Mouse (Mus musculus): Measurements from ENCODE around the gene Ccdc34. TPM values are rescaled to one million over a fixed set of nuclear protein-coding genes. Genes with fewer than 3 reads are reported as not detected.
"Not testable (repeated sequence)": the region's sequence is repeated elsewhere in the genome, so short reads cannot be mapped to it uniquely, and the experiment has no call there.

Gene Ccdc34
- polyA plus RNA-seq, 1 experiment from 2014 or later = 33.5 TPM

- no peak overlapping the region for H3K9ac ChIP-seq (replicated peaks; ENCODE audit: low read depth, low read length)
- H3K4me3 ChIP-seq (replicated peaks; ENCODE audit: low read length) = no peak overlapping the region
- no peak overlapping the region for H3K27ac ChIP-seq (ENCODE audit: low read length)
- H3K27me3 ChIP-seq (replicated peaks; ENCODE audit: control insufficient read depth, insufficient read depth, low read length) = 0 out of 2 replicates have a peak, but pooled peaks cover 2% of the 10 kb centered on the region
- no peak overlapping the region for H3K4me2 ChIP-seq (ENCODE audit: low read length)
- H3K4me1 ChIP-seq (replicated peaks; ENCODE audit: control insufficient read depth, insufficient read depth, low read length) = no peaks in the 10 kb centered on the region
- H3K36me3 ChIP-seq (ENCODE audit: control insufficient read depth, insufficient read depth) = no peaks in the 10 kb centered on the region
- 54% methylated on average over 3 of the region's 3 CpGs for WGBS
- no peaks in the 10 kb centered on the region for H3K9me3 ChIP-seq (ENCODE audit: control insufficient read depth, low read length)
- no peak for ATAC-seq
Observed at GRCm38 (mm10) chr2:110085701-110086143, 68.1 kb downstream of the Ccdc34 start.

DNA sequence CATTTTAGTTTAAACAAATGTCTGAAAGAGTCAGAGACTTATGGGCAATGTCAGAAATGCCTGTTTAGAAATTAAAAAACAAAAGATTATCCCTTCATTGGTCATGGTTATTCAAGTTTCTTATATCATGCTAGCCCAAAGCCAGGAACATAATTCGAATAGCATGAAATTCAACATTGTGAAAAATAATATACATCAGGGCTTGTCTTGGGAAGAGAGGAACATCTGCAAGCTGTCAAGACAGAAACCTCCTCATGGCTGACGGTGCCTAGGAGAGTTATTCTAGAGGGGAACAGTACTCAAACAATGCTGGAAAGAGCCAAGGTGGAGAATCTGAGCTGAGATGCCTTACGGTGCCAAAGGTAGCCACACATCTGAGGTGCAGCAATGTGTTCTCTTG, 96.5 kb downstream of the Ccdc34 start:
- 88% methylated on average over 3 of the region's 3 CpGs for WGBS
- H3K27ac ChIP-seq (ENCODE audit: low read length) = no peak overlapping the region
- ATAC-seq = no peak

GRCm38 (mm10) chr2:110129396-110129795, 111.8 kb downstream of the Ccdc34 start:
- Histone ChIP-seq H3K4me2 (ENCODE audit: low read length) (no peak overlapping the region), H3K27ac (ENCODE audit: low read length) (no peak overlapping the region), H3K4me1 (replicated peaks; ENCODE audit: control insufficient read depth, insufficient read depth, low read length) (no peaks in the 10 kb centered on the region), H3K4me3 (replicated peaks; ENCODE audit: low read length) (no peak overlapping the region), H3K9ac (replicated peaks; ENCODE audit: low read depth, low read length) (no peak overlapping the region), H3K27me3 (replicated peaks; ENCODE audit: control insufficient read depth, insufficient read depth, low read length) (no peaks in the 10 kb centered on the region), H3K36me3 (ENCODE audit: control insufficient read depth, insufficient read depth) (no peaks in the 10 kb centered on the region), H3K9me3 (ENCODE audit: control insufficient read depth, low read length) (no peaks in the 10 kb centered on the region)
- no peak for ATAC-seq
- WGBS = 91% methylated on average over 2 of the region's 2 CpGs

More for the DNA sequence above, 96.5 kb downstream of the Ccdc34 start:
- Histone ChIP-seq H3K4me1 (replicated peaks; ENCODE audit: control insufficient read depth, insufficient read depth, low read length) (no peaks in the 10 kb centered on the region), H3K4me3 (replicated peaks; ENCODE audit: low read length) (no peak overlapping the region), H3K9me3 (ENCODE audit: control insufficient read depth, low read length) (no peaks in the 10 kb centered on the region), H3K4me2 (ENCODE audit: low read length) (no peak overlapping the region), H3K36me3 (ENCODE audit: control insufficient read depth, insufficient read depth) (no peaks in the 10 kb centered on the region), H3K27me3 (replicated peaks; ENCODE audit: control insufficient read depth, insufficient read depth, low read length) (no peaks in the 10 kb centered on the region), H3K9ac (replicated peaks; ENCODE audit: low read depth, low read length) (no peak overlapping the region)

- Histone ChIP-seq H3K27me3 (replicated peaks; ENCODE audit: control insufficient read depth, insufficient read depth, low read length) (no peaks in the 10 kb centered on the region), H3K9ac (replicated peaks; ENCODE audit: low read depth, low read length) (no peak overlapping the region), H3K27ac (ENCODE audit: low read length) (no peak overlapping the region), H3K4me2 (ENCODE audit: low read length) (no peak overlapping the region), H3K9me3 (ENCODE audit: control insufficient read depth, low read length) (no peaks in the 10 kb centered on the region), H3K36me3 (ENCODE audit: control insufficient read depth, insufficient read depth) (no peaks in the 10 kb centered on the region), H3K4me3 (replicated peaks; ENCODE audit: low read length) (no peak overlapping the region), H3K4me1 (replicated peaks; ENCODE audit: control insufficient read depth, insufficient read depth, low read length) (no peaks in the 10 kb centered on the region)
- 66% methylated on average over 2 of the region's 2 CpGs for whole genome bisulfite sequencing
- no peak for ATAC-seq
Observed at GRCm38 (mm10) chr2:110131573-110131972, 114.0 kb downstream of the Ccdc34 start.

DNA sequence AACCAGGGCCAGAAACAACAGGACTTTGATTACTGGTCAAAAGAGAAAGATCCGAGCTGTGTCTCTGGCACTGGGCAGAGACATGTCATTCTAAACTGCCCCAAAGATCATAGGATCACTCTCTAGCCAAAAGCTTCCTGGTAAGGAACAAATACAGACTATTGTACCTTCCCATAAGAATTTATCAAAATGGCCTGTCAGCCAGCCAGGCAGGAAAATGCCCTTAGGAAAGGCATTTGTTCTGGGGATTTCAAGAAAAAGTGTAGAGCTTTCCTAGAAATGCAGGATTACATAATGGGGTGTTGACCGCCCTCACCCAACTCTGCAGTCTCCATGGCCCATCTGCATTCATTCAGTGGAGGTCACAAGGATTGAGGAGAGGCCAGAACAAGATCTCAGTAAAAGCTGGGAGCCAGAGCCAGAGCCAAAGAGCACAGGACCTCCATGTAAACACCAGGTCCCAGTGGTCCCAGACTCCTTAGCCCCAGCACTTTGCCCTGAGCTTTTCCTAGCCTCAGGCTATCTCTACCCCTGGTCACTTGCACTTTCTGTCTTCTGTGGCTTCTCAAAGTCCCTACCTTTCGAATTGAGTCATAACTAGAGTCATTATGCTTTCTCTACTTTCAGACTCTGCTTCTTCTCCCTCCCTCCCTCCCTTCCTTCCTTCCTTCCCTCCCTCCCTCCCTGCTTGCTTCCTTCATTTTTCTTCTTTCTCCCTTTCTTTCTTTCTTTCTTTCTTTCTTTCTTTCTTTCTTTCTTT, 115.9 kb downstream of the Ccdc34 start:
- ATAC-seq = no peak
- Histone ChIP-seq H3K4me2 (ENCODE audit: low read length) (no peak overlapping the region), H3K27ac (ENCODE audit: low read length) (no peak overlapping the region), H3K27me3 (replicated peaks; ENCODE audit: control insufficient read depth, insufficient read depth, low read length) (no peaks in the 10 kb centered on the region), H3K4me1 (replicated peaks; ENCODE audit: control insufficient read depth, insufficient read depth, low read length) (no peaks in the 10 kb centered on the region), H3K36me3 (ENCODE audit: control insufficient read depth, insufficient read depth) (no peaks in the 10 kb centered on the region), H3K9me3 (ENCODE audit: control insufficient read depth, low read length) (no peaks in the 10 kb centered on the region), H3K9ac (replicated peaks; ENCODE audit: low read depth, low read length) (no peak overlapping the region), H3K4me3 (replicated peaks; ENCODE audit: low read length) (no peak overlapping the region)
- WGBS = 83% methylated on average over 3 of the region's 3 CpGs

GRCm38 (mm10) chr2:110134765-110135594, 117.4 kb downstream of the Ccdc34 start:
- ATAC-seq = no peak

DNA sequence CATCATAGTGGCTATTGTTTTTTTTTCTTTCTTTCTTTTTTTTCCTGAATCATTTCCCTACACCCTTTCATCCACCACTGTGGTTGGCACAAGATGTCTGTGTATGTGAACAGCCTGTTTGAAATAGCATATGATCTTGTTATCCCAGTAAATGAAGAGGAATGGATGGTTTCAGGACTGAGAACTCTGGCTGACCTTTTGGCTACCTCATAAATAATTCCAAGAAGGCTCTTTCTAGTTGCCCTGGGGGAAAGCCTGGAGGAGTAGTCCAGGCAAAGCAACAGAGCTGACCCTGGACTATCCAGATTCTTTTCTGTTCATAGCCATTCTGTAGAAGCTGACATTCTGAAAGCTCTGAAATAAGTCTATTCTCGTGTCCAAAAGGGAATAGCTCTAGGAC, 119.7 kb downstream of the Ccdc34 start:
- H3K4me3 ChIP-seq (replicated peaks; ENCODE audit: low read length) = no peak overlapping the region
- no peaks in the 10 kb centered on the region for H3K9me3 ChIP-seq (ENCODE audit: control insufficient read depth, low read length)
- ATAC-seq = no peak
- H3K27ac ChIP-seq (ENCODE audit: low read length) = no peak overlapping the region
- H3K4me1 ChIP-seq (replicated peaks; ENCODE audit: control insufficient read depth, insufficient read depth, low read length) = no peaks in the 10 kb centered on the region
- H3K4me2 ChIP-seq (ENCODE audit: low read length) = no peak overlapping the region
- no peaks in the 10 kb centered on the region for H3K36me3 ChIP-seq (ENCODE audit: control insufficient read depth, insufficient read depth)
- H3K9ac ChIP-seq (replicated peaks; ENCODE audit: low read depth, low read length) = no peak overlapping the region
- 57% methylated on average over 1 of the region's 1 CpGs for WGBS
- H3K27me3 ChIP-seq (replicated peaks; ENCODE audit: control insufficient read depth, insufficient read depth, low read length) = no peaks in the 10 kb centered on the region

More at GRCm38 (mm10) chr2:110134765-110135594, 117.4 kb downstream of the Ccdc34 start:
- H3K27ac ChIP-seq (ENCODE audit: low read length) = no peak overlapping the region
- H3K36me3 ChIP-seq (ENCODE audit: control insufficient read depth, insufficient read depth) = no peaks in the 10 kb centered on the region
- no peaks in the 10 kb centered on the region for H3K27me3 ChIP-seq (replicated peaks; ENCODE audit: control insufficient read depth, insufficient read depth, low read length)
- H3K4me3 ChIP-seq (replicated peaks; ENCODE audit: low read length) = no peak overlapping the region
- H3K4me2 ChIP-seq (ENCODE audit: low read length) = no peak overlapping the region
- no peak overlapping the region for H3K9ac ChIP-seq (replicated peaks; ENCODE audit: low read depth, low read length)
- no peaks in the 10 kb centered on the region for H3K9me3 ChIP-seq (ENCODE audit: control insufficient read depth, low read length)
- 35% methylated on average over 2 of the region's 2 CpGs for WGBS
- H3K4me1 ChIP-seq (replicated peaks; ENCODE audit: control insufficient read depth, insufficient read depth, low read length) = no peaks in the 10 kb centered on the region

GRCm38 (mm10) chr2:110138096-110138495, 120.5 kb downstream of the Ccdc34 start:
- H3K9me3 ChIP-seq (ENCODE audit: control insufficient read depth, low read length) = no peaks in the 10 kb centered on the region
- H3K4me2 ChIP-seq (ENCODE audit: low read length) = no peak overlapping the region
- WGBS = 97% methylated on average over 1 of the region's 1 CpGs
- H3K9ac ChIP-seq (replicated peaks; ENCODE audit: low read depth, low read length) = no peak overlapping the region
- no peak overlapping the region for H3K4me3 ChIP-seq (replicated peaks; ENCODE audit: low read length)
- no peak for ATAC-seq
- H3K36me3 ChIP-seq (ENCODE audit: control insufficient read depth, insufficient read depth) = no peaks in the 10 kb centered on the region
- H3K27ac ChIP-seq (ENCODE audit: low read length) = no peak overlapping the region
- no peaks in the 10 kb centered on the region for H3K4me1 ChIP-seq (replicated peaks; ENCODE audit: control insufficient read depth, insufficient read depth, low read length)
- no peaks in the 10 kb centered on the region for H3K27me3 ChIP-seq (replicated peaks; ENCODE audit: control insufficient read depth, insufficient read depth, low read length)

GRCm38 (mm10) chr2:110147980-110148379, 130.4 kb downstream of the Ccdc34 start:
- not testable (repeated sequence) for H3K9ac ChIP-seq (replicated peaks; ENCODE audit: low read depth, low read length); H3K4me2 ChIP-seq (ENCODE audit: low read length); ATAC-seq; H3K36me3 ChIP-seq (ENCODE audit: control insufficient read depth, insufficient read depth); H3K9me3 ChIP-seq (ENCODE audit: control insufficient read depth, low read length); H3K27ac ChIP-seq (ENCODE audit: low read length); H3K4me1 ChIP-seq (replicated peaks; ENCODE audit: control insufficient read depth, insufficient read depth, low read length); H3K27me3 ChIP-seq (replicated peaks; ENCODE audit: control insufficient read depth, insufficient read depth, low read length); H3K4me3 ChIP-seq (replicated peaks; ENCODE audit: low read length)
